Mouse (Mus musculus) brain, embryonic 14.5 days (tissue): ENCODE results near the gene Enpp6.

Source experiments
- CTCF ChIP-seq: fragments of 200-500 bp; IDR thresholded peaks from 2 replicates; pipeline ENCODE4 v1.5.1; 2012; ENCODE audit warnings: inconsistent platforms, mild to moderate bottlenecking, moderate library complexity, borderline replicate concordance; ENCODE audit not compliant: insufficient read depth, insufficient read length; ENCODE audit errors: extremely low read depth
- POLR2A ChIP-seq: fragments of 200-500 bp; IDR thresholded peaks from 2 replicates; pipeline ENCODE4 v1.6.1; 2012; ENCODE audit warnings: mild to moderate bottlenecking, inconsistent platforms, borderline replicate concordance; ENCODE audit not compliant: poor library complexity, insufficient read depth, insufficient read length, severe bottlenecking; ENCODE audit errors: extremely low read depth

- no peak for TF ChIP-seq CTCF
- no peak for TF ChIP-seq POLR2A
Observed at GRCm38 (mm10) chr8:46991081-46991480, 4.4 kb downstream of the Enpp6 start.
